Mouse (Mus musculus): Measurements from ENCODE around the gene Adcy2.

GRCm38 (mm10) chr13:69006915-69007314 is 7.6 kb upstream of the Adcy2 start:
- TF ChIP-seq POLR2A (IDR thresholded peaks at IDR 0.05; ENCODE audit: insufficient read depth, low read length): no peak
- no peak for TF ChIP-seq CTCF (IDR thresholded peaks at IDR 0.05; ENCODE audit: low read depth, low read length)

All from ES-Bruce4 (cell line).